Mouse (Mus musculus) liver, adult 2 months (tissue): Measurements from ENCODE around the gene Morc3. TPM values are rescaled to one million over a fixed set of nuclear protein-coding genes. Genes with fewer than 3 reads are reported as not detected.

Experiments used
- DNase-seq: peaks from one replicate; pipeline ENCODE4 v3.0.0-alpha.2; 2011; ENCODE audit warnings: low read depth, low spot score; ENCODE audit errors: extremely low read depth
- H3K27ac ChIP-seq: fragments of 200-500 bp; replicated peaks from 2 replicates; pipeline ENCODE4 v1.5.1; 2012; ENCODE audit warnings: low read depth, mild to moderate bottlenecking, control low read depth, inconsistent platforms, low read length; ENCODE audit not compliant: insufficient read depth
- H3K27me3 ChIP-seq: fragments of 200-500 bp; 2 replicates; pipeline ENCODE4 v1.6.1; 2012; ENCODE audit warnings: mild to moderate bottlenecking, moderate library complexity, low read length, inconsistent platforms; ENCODE audit not compliant: control insufficient read depth, insufficient read depth
- H3K36me3 ChIP-seq: fragments of 200-500 bp; 2 replicates; pipeline ENCODE4 v1.6.1; 2012; ENCODE audit warnings: low read length, inconsistent platforms; ENCODE audit not compliant: control insufficient read depth, insufficient read depth
- H3K4me1 ChIP-seq: fragments of 200-500 bp; 2 replicates; pipeline ENCODE4 v1.6.1; 2011; ENCODE audit warnings: low read length; ENCODE audit not compliant: control insufficient read depth, insufficient read depth
- H3K4me3 ChIP-seq: fragments of 200-500 bp; 2 replicates; pipeline ENCODE4 v1.5.1; 2011; ENCODE audit warnings: low read depth, mild to moderate bottlenecking, control low read depth, low read length, moderate library complexity; ENCODE audit not compliant: insufficient read depth
- H3K79me2 ChIP-seq: fragments of 200-500 bp; 2 replicates; pipeline ENCODE4 v1.6.1; 2012; ENCODE audit warnings: inconsistent platforms, mild to moderate bottlenecking, low read length, moderate library complexity; ENCODE audit not compliant: control insufficient read depth, insufficient read depth
- H3K9ac ChIP-seq: fragments of 200-500 bp; 2 replicates; pipeline ENCODE4 v1.6.1; 2012; ENCODE audit warnings: low read depth, mild to moderate bottlenecking, control low read depth, inconsistent platforms, low read length
- CTCF ChIP-seq: fragments of 200-500 bp; IDR thresholded peaks from 2 replicates; pipeline ENCODE4 v1.5.1; 2011; ENCODE audit warnings: low read depth, low read length, control low read depth
- POLR2A ChIP-seq: fragments of 200-500 bp; IDR thresholded peaks from 2 replicates; pipeline ENCODE4 v1.6.1; 2011; ENCODE audit warnings: low read length, control low read depth; ENCODE audit not compliant: insufficient read depth; ENCODE audit errors: extremely low read depth
- WGBS: fragments of 180-500 bp; shearing (Covaris S2); methylation state at CpG from one replicate; pipeline ENCODE4 v1.1.7; 2018; 5-methylcytosine and 5-hydroxymethylcytosine counted together
- polyA plus RNA-seq: library from polyadenylated mRNA; depleted of rRNA; stranded (reverse); fragments of >200 nt; gene quantifications from 2 replicates; pipeline ENCODE4 v1.2.3, GENCODE M21; 2012
- total RNA-seq: library from RNA; depleted of rRNA; stranded (reverse); fragments of >200 nt; gene quantifications from 2 replicates; pipeline ENCODE4 v1.2.3, GENCODE M21; 2014

Morc3 gene
- total and polyA plus RNA-seq, 2 experiments, result 2.7 to 26.8 TPM

- H3K27ac ChIP-seq, result peak overlapping the region; percentile 42; the same call in 1 of the 2 replicates
- TF ChIP-seq CTCF (no peak), POLR2A (no peak)
Observed at GRCm38 (mm10) chr16:93798623-93799022, 33.3 kb upstream of the Morc3 start.

GRCm38 (mm10) chr16:93799071-93799470 lies 32.9 kb upstream of the Morc3 start:
- Histone ChIP-seq H3K4me3 (no peak overlapping the region), H3K27ac (peak overlapping the region; percentile 3; the same call in 1 of the 2 replicates), H3K9ac (no peak overlapping the region), H3K4me1 (peaks cover 23% of the 10 kb centered on the region), H3K36me3 (0 out of 2 replicates have a peak, but pooled peaks cover 5% of the 10 kb centered on the region), H3K79me2 (no peaks in the 10 kb centered on the region), H3K27me3 (no peaks in the 10 kb centered on the region)
- TF ChIP-seq POLR2A, result no peak
- no peak for TF ChIP-seq CTCF
- WGBS, result 77% methylated on average over 3 of the region's 3 CpGs
- no peak for DNase-seq

More at GRCm38 (mm10) chr16:93798623-93799022, 33.3 kb upstream of the Morc3 start:
- H3K36me3 ChIP-seq, result 0 out of 2 replicates have a peak, but pooled peaks cover 5% of the 10 kb centered on the region
- peaks cover 23% of the 10 kb centered on the region for H3K4me1 ChIP-seq
- WGBS, result 34% methylated on average over 5 of the region's 5 CpGs
- H3K27me3 ChIP-seq, result no peaks in the 10 kb centered on the region
- H3K79me2 ChIP-seq, result no peaks in the 10 kb centered on the region
- DNase-seq, result peak; percentile 56
- no peak overlapping the region for H3K4me3 ChIP-seq
- no peak overlapping the region for H3K9ac ChIP-seq

DNA sequence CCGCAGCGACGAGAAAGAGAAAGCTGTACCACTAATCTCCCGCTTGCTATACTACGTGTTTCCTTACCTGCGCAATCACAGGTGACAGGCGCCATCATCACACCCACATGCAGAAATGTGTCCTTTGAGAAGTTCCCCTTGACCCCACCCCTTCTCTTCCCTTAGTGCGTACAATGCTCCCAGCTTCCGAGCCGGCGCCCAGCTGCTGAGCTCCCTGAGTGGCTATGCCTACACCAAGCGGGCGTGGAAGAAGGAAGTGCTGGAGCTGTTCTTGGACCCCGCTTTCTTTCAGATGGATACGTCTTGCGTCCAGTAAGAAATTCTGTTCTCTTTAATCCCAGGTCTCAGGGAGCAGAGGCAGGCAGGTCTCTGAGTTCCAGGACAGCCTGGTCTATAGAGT lies 32.0 kb upstream of the Morc3 start:
- no peak for DNase-seq
- no peaks in the 10 kb centered on the region for H3K79me2 ChIP-seq
- H3K9ac ChIP-seq, result no peak overlapping the region
- 0 out of 2 replicates have a peak, but pooled peaks cover 5% of the 10 kb centered on the region for H3K36me3 ChIP-seq
- no peak overlapping the region for H3K27ac ChIP-seq
- 97% methylated on average over 16 of the region's 16 CpGs for WGBS
- no peaks in the 10 kb centered on the region for H3K27me3 ChIP-seq
- H3K4me1 ChIP-seq, result peaks cover 23% of the 10 kb centered on the region
- no peak overlapping the region for H3K4me3 ChIP-seq
- no peak for TF ChIP-seq POLR2A
- TF ChIP-seq CTCF, result no peak

DNA sequence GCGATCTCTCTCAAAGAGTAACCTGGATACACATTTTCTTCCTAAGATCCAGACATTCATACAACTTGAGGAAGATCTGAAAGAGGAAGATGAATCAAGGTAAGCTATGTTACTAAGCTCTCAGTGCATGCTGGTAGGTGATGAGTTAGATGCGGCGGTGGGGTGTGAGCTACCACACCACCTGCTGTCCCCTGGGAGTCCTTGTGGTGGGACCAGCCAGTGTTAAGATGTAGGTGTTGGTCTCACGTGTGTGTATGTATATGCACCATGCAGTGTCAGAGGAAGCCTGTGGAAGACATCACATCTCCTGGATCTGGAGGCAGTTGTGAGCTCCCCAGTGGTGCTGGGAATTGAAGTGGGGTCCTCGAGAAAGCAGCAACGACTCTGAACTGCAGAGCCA lies 24.8 kb upstream of the Morc3 start:
- no peak for DNase-seq
- no peak overlapping the region for H3K9ac ChIP-seq
- peaks cover 22% of the 10 kb centered on the region; the same call in 1 of the 2 replicates for H3K36me3 ChIP-seq
- H3K27me3 ChIP-seq, result no peaks in the 10 kb centered on the region
- 94% methylated on average over 6 of the region's 6 CpGs for WGBS
- TF ChIP-seq CTCF (no peak), POLR2A (no peak)
- peaks cover 10% of the 10 kb centered on the region for H3K4me1 ChIP-seq
- no peak overlapping the region for H3K4me3 ChIP-seq
- no peaks in the 10 kb centered on the region for H3K79me2 ChIP-seq
- H3K27ac ChIP-seq, result no peak overlapping the region

GRCm38 (mm10) chr16:93807961-93808554 lies 23.9 kb upstream of the Morc3 start:
- WGBS, result 74% methylated on average over 8 of the region's 8 CpGs
- Histone ChIP-seq H3K36me3 (peaks cover 24% of the 10 kb centered on the region), H3K9ac (no peak overlapping the region), H3K4me3 (no peak overlapping the region), H3K27me3 (no peaks in the 10 kb centered on the region), H3K27ac (peak overlapping the region; percentile 24; the same call in 1 of the 2 replicates), H3K79me2 (no peaks in the 10 kb centered on the region), H3K4me1 (peaks cover 10% of the 10 kb centered on the region)
- TF ChIP-seq POLR2A (no peak), CTCF (no peak)
- peak; percentile 37 for DNase-seq
